In genomic region chr11:76630023-76630422, GRCm38 (mm10) we compare ENCODE assay signal across 18 mouse cellular contexts. TPM values are rescaled to one million over a fixed set of nuclear protein-coding genes. Genes with fewer than 3 reads are reported as not detected.
"Had no signal": no experiment of that assay in that cellular context is flagged by ENCODE, and none has a peak within 500 bp of the region (broad histone marks: within the 10 kb centered on the region; RNA-seq: fewer than 3 reads in every experiment).

No protein-coding gene starts in this region.

- H3K27ac ChIP-seq: hindbrain, embryonic 15.5 days; limb, embryonic 12.5 days; liver, embryonic 13.5 days; midbrain, embryonic 12.5 days; stomach, embryonic 15.5 days had no signal

- ATAC-seq: intestine, embryonic 16.5 days; liver, postnatal 0 days; midbrain, embryonic 16.5 days had no signal

- H3K27me3 ChIP-seq: hindbrain, embryonic 15.5 days; limb, embryonic 12.5 days; stomach, embryonic 15.5 days had no signal

- H3K9ac ChIP-seq: hindbrain, embryonic 15.5 days; limb, embryonic 12.5 days; liver, embryonic 13.5 days; liver, postnatal 0 days; midbrain, embryonic 12.5 days; stomach, embryonic 15.5 days had no signal

- H3K4me1 ChIP-seq: hindbrain, embryonic 15.5 days; limb, embryonic 12.5 days; liver, embryonic 13.5 days; midbrain, embryonic 12.5 days; stomach, embryonic 15.5 days had no signal

- H3K9me3 ChIP-seq: hindbrain, embryonic 15.5 days; limb, embryonic 12.5 days; liver, embryonic 13.5 days; midbrain, embryonic 12.5 days; stomach, embryonic 15.5 days had no signal

- H3K4me3 ChIP-seq: hindbrain, embryonic 15.5 days; limb, embryonic 12.5 days; liver, embryonic 13.5 days; midbrain, embryonic 12.5 days; stomach, embryonic 15.5 days had no signal

- H3K4me2 ChIP-seq: hindbrain, embryonic 15.5 days; limb, embryonic 12.5 days; liver, embryonic 13.5 days; midbrain, embryonic 12.5 days; stomach, embryonic 15.5 days had no signal

- DNase-seq: kidney, postnatal 10 days; layer of hippocampus, postnatal 36 days; liver; liver, embryonic 13.5 days; liver, postnatal 0 days; right cerebral cortex, postnatal 14 days; thymus, adult 2 months; thymus, postnatal 25 days had no signal

- H3K36me3 ChIP-seq: hindbrain, embryonic 15.5 days; limb, embryonic 12.5 days; liver, embryonic 13.5 days; midbrain, embryonic 12.5 days; stomach, embryonic 15.5 days had no signal

RNA-seq across cellular contexts. Expression of gene Bhlha9, which starts 42.2 kb away (rescaled TPM):
- total RNA-seq: megakaryocyte-erythroid progenitor cell, adult 5-6 weeks had no signal
- polyA plus RNA-seq: liver, embryonic 13.5 days; macrophage; midbrain, embryonic 12.5 days; spleen, adult 2 months; thymus, adult 2 months; urinary bladder, adult 2 months had no signal

RNA-seq across cellular contexts. Expression of gene Trarg1, which starts 49.6 kb away (rescaled TPM):
- total RNA-seq: megakaryocyte-erythroid progenitor cell, adult 5-6 weeks had no signal
- polyA plus RNA-seq: liver, embryonic 13.5 days; macrophage; midbrain, embryonic 12.5 days had no signal
